Mouse (Mus musculus) midbrain, embryonic 11.5 days (tissue): Measurements from ENCODE around the gene 9130023H24Rik. TPM values are rescaled to one million over a fixed set of nuclear protein-coding genes. Genes with fewer than 3 reads are reported as not detected.
A peak's percentile ranks its signal among the peaks of the same experiment; 100 is the strongest.

Experiments used
- ATAC-seq: fragments of 200-750 bp; cut with Nextera tagmentation; 2 replicates; pipeline ENCODE4 v1.8.0; 2017; ENCODE audit warnings: moderate TSS enrichment, moderate library complexity; ENCODE audit not compliant: low FRiP score
- DNase-seq: peaks from one replicate; pipeline ENCODE4 v3.0.0; 2015; ENCODE audit warnings: low spot score; ENCODE audit errors: missing footprints
- H3K27ac ChIP-seq: fragments of 300-500 bp; sonication (generic); 2 replicates; pipeline ENCODE4 v1.5.1; 2014; ENCODE audit warnings: low read depth, low read length
- H3K27me3 ChIP-seq: fragments of 300-500 bp; sonication (generic); 2 replicates; pipeline ENCODE4 v1.6.1; 2014; ENCODE audit warnings: mild to moderate bottlenecking, low read length, moderate library complexity, mixed read lengths; ENCODE audit not compliant: control insufficient read depth, insufficient read depth
- H3K36me3 ChIP-seq: fragments of 300-500 bp; sonication (generic); 2 replicates; pipeline ENCODE4 v1.6.1; 2014; ENCODE audit warnings: mild to moderate bottlenecking, low read length, moderate library complexity, mixed read lengths; ENCODE audit not compliant: control insufficient read depth, insufficient read depth
- H3K4me1 ChIP-seq: fragments of 300-500 bp; sonication (generic); 2 replicates; pipeline ENCODE4 v1.6.1; 2014; ENCODE audit warnings: low read length; ENCODE audit not compliant: control insufficient read depth, insufficient read depth
- H3K4me2 ChIP-seq: fragments of 300-500 bp; sonication (generic); 2 replicates; pipeline ENCODE4 v1.6.1; 2014; ENCODE audit warnings: mild to moderate bottlenecking, moderate library complexity
- H3K4me3 ChIP-seq: fragments of 300-500 bp; sonication (generic); 2 replicates; pipeline ENCODE4 v1.5.1; 2014; ENCODE audit warnings: low read depth, low read length
- H3K9ac ChIP-seq: fragments of 300-500 bp; sonication (generic); 2 replicates; pipeline ENCODE4 v1.6.1; 2014; ENCODE audit warnings: low read length
- H3K9me3 ChIP-seq: fragments of 300-500 bp; sonication (generic); 2 replicates; pipeline ENCODE4 v1.6.1; 2016; ENCODE audit warnings: low read length; ENCODE audit not compliant: control insufficient read depth
- WGBS: fragments of 180-500 bp; shearing (Covaris S2); extraction: QIAGEN DNeasy Blood & Tissue Kit; methylation state at CpG from one replicate; pipeline ENCODE4 v1.1.7; 2014; 5-methylcytosine and 5-hydroxymethylcytosine counted together
- polyA plus RNA-seq: library from polyadenylated mRNA; unstranded; fragments of >200 nt; fragmentation: Nextera tagmentation; extraction: Ambion mirVana; gene quantifications from 2 replicates; pipeline ENCODE4 v1.2.1, GENCODE M21; 2014

9130023H24Rik gene
- 13.7 and 14.2 TPM in 2 replicates for polyA plus RNA-seq

DNA sequence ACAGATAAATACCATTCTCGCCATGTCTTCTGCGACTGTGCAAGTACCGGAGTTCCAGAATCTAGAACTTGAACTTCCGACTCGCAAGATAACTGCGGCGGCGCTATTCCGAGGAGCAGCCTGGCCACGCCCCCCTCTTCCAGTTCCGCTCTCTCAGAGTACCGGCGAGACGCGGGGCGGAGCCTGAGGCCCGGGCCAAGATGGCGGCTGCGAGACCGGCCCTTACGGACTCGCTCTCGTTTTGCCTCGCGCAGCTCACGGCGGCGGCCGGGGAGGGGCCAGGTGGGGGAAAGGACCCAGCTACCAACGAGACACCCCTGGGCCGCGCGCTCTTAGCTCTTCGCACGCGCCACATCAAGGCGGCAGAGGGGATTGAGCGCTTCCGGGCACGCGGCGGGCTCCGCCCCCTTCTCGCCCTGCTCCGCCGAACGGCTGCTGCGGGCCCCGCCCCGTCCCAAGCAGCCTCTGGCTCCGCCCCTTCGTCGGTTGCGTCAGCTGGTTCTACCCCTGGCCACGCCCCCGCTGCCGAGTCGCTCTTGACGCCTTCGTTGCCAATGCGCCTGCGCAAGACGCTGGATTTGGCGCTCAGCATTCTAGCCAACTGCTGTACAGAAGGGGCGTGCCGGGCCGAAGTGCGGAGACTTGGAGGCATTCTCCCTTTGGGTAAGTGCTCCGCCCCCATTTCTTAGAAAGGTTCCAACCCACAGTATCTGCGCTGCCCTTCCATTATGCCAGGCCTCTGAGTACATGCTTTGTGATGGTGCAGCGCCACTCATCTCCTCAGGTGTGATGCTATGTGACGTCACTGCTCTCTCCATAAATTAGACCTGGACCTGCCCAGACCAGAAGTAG lies at the start of gene 9130023H24Rik:
TSS of gene 9130023H24Rik (minus strand) at position 105 of the 852 bp plus-strand sequence.
- Histone ChIP-seq H3K9me3 (no peaks in the 10 kb centered on the region), H3K27ac (peak within 1 kb of the TSS; percentile 91), H3K4me1 (0 out of 2 replicates have a peak, but pooled peaks cover 3% of the 10 kb centered on the region), H3K27me3 (no peaks in the 10 kb centered on the region), H3K4me3 (peak within 1 kb of the TSS; percentile 72), H3K9ac (peak within 1 kb of the TSS; percentile 85), H3K36me3 (peaks cover 6% of the 10 kb centered on the region; the same call in 1 of the 2 replicates), H3K4me2 (peak within 1 kb of the TSS; percentile 89)
- ATAC-seq (peak; percentile 93), DNase-seq (peak; percentile 100)
- under 1% methylated on average over 72 of the region's 72 CpGs for WGBS

DNA sequence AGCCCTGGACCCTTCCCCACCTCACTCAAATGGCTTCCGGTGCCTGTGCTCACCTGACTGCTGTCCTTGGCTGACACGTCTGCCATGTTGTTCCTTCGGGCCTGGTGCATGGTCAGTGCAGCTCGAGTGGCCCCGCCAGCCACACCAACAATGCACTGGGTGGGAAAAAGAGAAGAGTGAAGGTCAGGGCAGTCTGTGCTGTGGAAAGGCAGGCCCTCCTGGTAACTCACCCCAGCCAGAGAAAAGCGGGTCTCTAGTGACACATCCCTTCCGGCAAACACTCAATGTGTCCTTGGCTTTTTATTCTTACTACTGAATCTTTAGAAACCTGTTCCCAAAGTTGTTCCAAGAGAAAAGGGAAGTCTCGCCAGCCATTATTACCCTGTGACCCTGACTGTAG lies 47.2 kb upstream of the 9130023H24Rik start:
- 90% methylated on average over 8 of the region's 8 CpGs for WGBS

DNA sequence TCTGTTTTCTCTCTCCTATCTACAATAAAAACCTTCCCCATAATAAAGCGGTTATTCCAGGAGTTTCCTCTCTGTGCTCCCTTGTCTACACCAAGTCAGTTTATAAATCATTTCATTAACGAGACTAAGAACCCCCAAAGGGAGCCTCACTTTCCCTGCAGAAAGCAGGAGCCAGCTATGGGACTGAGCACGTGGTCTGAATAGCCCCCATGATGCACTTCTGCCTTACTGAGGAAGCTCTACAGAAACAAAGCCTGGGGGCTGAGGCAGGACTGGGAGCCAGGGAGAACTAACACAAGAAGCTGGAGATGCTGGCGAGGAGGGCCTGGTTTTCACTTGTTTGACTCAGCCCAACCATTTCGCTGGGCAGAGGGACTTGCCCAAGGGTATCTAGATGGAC lies 46.2 kb upstream of the 9130023H24Rik start:
- WGBS = 56% methylated on average over 5 of the region's 5 CpGs
- no peak overlapping the region for H3K4me2 ChIP-seq
- H3K9me3 ChIP-seq = no peaks in the 10 kb centered on the region
- H3K27ac ChIP-seq = no peak overlapping the region
- no peak for DNase-seq
- no peak for ATAC-seq
- no peak overlapping the region for H3K9ac ChIP-seq
- peaks cover 16% of the 10 kb centered on the region for H3K4me1 ChIP-seq
- no peaks in the 10 kb centered on the region for H3K36me3 ChIP-seq
- peaks cover 13% of the 10 kb centered on the region for H3K27me3 ChIP-seq
- H3K4me3 ChIP-seq = no peak overlapping the region

More for the DNA sequence above, 47.2 kb upstream of the 9130023H24Rik start:
- Histone ChIP-seq H3K4me1 (peaks cover 17% of the 10 kb centered on the region), H3K27me3 (peaks cover 11% of the 10 kb centered on the region), H3K9me3 (no peaks in the 10 kb centered on the region), H3K4me3 (no peak overlapping the region), H3K27ac (no peak overlapping the region), H3K4me2 (no peak overlapping the region), H3K36me3 (no peaks in the 10 kb centered on the region), H3K9ac (no peak overlapping the region)
- ATAC-seq (no peak), DNase-seq (no peak)

DNA sequence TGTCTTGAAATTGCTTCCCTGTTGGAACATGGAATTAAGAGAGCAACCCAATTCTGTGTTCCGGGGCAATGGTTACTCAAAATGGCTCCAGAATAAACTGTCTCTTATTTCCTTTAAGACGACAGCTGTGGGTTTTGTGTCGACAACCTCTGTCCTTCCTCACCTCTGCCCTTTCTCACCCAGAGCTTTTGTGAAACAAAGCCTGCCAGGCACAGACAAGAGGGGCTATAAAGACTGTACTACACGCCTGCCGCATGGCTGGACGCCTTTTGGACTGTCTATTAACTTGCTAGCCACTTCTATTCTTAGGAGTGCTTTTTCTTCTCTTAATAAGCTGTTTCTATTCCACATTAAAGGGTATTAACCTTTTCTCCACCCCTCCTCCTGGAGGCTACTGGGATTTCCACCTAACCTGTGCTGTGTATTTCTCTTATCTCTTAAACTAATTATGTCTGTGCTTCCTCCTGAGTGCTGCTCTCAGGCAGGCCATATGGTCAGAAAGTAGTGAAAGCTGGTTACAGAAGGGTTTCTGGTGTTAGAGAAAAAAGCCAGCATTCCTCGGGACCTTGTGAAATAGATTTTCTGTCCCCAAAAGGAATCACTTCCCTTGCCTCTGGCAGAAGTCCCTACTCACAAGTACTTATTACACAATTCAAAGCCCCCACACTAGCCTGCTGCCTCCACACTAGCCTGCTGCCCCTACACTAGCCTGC lies 44.9 kb upstream of the 9130023H24Rik start:
- H3K27me3 ChIP-seq = peaks cover 13% of the 10 kb centered on the region
- 0 out of 2 replicates have a peak overlapping the region, but pooled peaks have one; percentile 30 for H3K9ac ChIP-seq
- H3K4me1 ChIP-seq = peaks cover 10% of the 10 kb centered on the region
- H3K9me3 ChIP-seq = no peaks in the 10 kb centered on the region
- peak overlapping the region; percentile 54; the same call in 1 of the 2 replicates for H3K27ac ChIP-seq
- H3K36me3 ChIP-seq = no peaks in the 10 kb centered on the region
- no peak overlapping the region for H3K4me3 ChIP-seq
- 5% methylated on average over 7 of the region's 7 CpGs for WGBS
- 0 out of 2 replicates have a peak, but pooled peaks have one; percentile 46 for ATAC-seq
- DNase-seq = peak; percentile 89
- no peak overlapping the region for H3K4me2 ChIP-seq

DNA sequence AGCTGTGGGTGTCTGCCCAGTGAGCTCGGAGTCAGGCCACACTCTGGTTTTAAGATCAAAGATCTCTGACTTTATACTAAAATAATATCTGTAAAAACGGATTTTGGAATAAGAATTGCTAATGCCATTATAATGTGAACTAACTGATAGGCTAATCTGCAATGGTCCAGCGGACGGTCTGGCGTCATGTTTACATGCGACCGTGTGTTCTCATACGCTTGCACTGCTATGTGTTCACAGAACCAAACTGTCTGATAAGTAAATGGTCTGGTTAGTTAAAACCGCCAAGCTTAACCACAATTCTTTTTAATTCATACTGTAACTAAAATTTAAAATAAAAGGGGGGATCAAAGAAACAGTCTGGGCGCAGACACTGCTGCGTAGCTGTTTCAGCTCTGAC lies 43.9 kb upstream of the 9130023H24Rik start:
- Histone ChIP-seq H3K4me1 (peaks cover 12% of the 10 kb centered on the region), H3K27me3 (peaks cover 13% of the 10 kb centered on the region), H3K4me2 (no peak overlapping the region), H3K36me3 (no peaks in the 10 kb centered on the region), H3K9ac (no peak overlapping the region), H3K4me3 (no peak overlapping the region), H3K9me3 (no peaks in the 10 kb centered on the region), H3K27ac (no peak overlapping the region)
- 74% methylated on average over 11 of the region's 11 CpGs for WGBS
- ATAC-seq (no peak), DNase-seq (no peak)

DNA sequence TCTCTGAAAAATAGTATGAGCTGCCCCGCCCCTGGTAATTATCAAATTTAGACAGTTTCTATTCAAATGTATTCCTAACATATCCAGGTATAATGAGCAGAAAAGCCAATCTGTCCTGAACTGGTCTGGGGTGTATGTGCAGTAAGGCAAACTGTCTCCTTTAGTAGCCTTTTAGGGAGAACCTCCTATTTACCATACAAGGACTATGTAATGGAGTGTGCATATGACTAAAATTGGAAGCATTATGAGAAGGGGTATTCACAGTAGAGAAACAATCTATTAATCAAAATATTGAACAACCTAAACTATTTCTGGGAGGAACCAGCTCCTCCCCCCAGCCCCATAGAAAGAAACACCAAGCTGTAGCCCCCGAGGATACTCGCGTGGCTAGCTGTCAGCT lies 41.9 kb upstream of the 9130023H24Rik start:
- no peak for ATAC-seq
- Histone ChIP-seq H3K4me1 (peaks cover 12% of the 10 kb centered on the region), H3K4me2 (no peak overlapping the region), H3K27me3 (peaks cover 11% of the 10 kb centered on the region), H3K4me3 (no peak overlapping the region), H3K9me3 (no peaks in the 10 kb centered on the region), H3K9ac (no peak overlapping the region), H3K27ac (no peak overlapping the region), H3K36me3 (no peaks in the 10 kb centered on the region; the same call in 1 of the 2 replicates)
- 79% methylated on average over 4 of the region's 4 CpGs for WGBS
- DNase-seq = no peak

DNA sequence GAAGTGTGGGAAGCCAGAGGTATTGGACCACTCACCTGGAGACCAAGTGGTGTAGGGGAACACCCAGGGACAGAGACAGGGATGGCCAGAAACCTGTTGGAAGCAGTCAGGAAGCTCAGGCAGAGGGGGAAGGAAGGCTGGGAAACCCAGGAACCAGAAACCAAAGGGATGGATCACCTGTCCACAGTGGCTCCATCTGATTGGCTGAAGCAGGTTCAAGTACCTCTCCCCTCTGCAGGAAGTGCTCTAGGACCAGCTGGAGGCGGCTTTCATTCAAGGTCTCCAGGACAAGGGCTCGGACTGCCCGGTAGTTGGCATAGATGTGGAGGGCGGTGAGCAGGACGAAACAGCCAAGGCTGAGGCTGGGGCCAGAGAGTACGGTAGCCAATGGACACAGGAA lies 38.2 kb upstream of the 9130023H24Rik start:
- no peaks in the 10 kb centered on the region for H3K9me3 ChIP-seq
- H3K27ac ChIP-seq = no peak overlapping the region
- no peak overlapping the region for H3K4me3 ChIP-seq
- H3K27me3 ChIP-seq = peaks cover 7% of the 10 kb centered on the region; the same call in 1 of the 2 replicates
- 93% methylated on average over 6 of the region's 6 CpGs for WGBS
- no peak overlapping the region for H3K9ac ChIP-seq
- H3K4me2 ChIP-seq = no peak overlapping the region
- H3K4me1 ChIP-seq = peaks cover 5% of the 10 kb centered on the region; the same call in 1 of the 2 replicates
- DNase-seq (no peak), ATAC-seq (no peak)
- peaks cover 6% of the 10 kb centered on the region for H3K36me3 ChIP-seq

DNA sequence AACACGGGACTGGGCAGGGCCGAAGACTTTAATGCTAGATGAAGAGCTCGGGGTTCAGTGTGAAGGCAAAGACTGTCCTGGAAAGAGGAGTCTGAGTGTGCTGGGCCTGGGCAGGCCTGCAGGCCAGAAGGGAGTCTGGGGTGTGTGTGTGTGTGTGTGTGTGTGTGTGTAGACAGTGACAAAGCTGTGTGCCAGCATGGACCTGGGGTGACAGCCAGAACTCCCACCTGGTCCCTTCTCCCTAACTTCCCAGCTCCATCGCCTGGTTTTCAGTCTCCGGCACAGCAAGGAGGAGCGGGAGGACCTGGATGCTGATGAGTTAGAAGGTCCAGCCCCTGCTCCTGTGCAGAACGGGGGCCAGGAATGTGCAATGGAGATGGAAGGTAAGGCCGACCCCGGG lies 33.7 kb upstream of the 9130023H24Rik start:
- WGBS = 93% methylated on average over 9 of the region's 9 CpGs
- H3K4me3 ChIP-seq = no peak overlapping the region
- peaks cover 6% of the 10 kb centered on the region for H3K36me3 ChIP-seq
- H3K4me2 ChIP-seq = no peak overlapping the region
- ATAC-seq (no peak), DNase-seq (no peak)
- H3K27me3 ChIP-seq = no peaks in the 10 kb centered on the region
- no peak overlapping the region for H3K27ac ChIP-seq
- no peak overlapping the region for H3K9ac ChIP-seq
- H3K9me3 ChIP-seq = no peaks in the 10 kb centered on the region
- H3K4me1 ChIP-seq = no peaks in the 10 kb centered on the region

DNA sequence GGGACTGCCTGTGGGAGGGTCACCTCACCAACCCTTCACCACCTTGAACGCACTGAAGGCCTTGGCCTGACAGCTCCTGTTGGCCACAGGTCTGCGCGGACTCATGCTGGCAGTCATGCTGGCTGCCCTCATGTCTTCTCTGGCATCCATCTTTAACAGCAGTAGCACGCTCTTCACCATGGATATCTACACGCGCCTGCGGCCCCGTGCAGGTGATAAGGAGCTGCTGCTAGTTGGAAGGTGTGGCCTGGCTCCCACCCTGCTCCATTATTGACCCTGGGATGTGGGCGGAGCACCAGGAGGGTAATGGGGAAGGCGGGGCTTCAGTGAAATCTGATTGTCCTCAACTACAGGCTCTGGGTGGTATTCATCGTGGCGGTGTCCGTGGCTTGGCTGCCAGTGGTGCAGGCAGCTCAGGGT lies 32.6 kb upstream of the 9130023H24Rik start:
- 62% methylated on average over 13 of the region's 13 CpGs for WGBS
- peaks cover 6% of the 10 kb centered on the region for H3K36me3 ChIP-seq
- H3K9me3 ChIP-seq = no peaks in the 10 kb centered on the region
- H3K4me2 ChIP-seq = no peak overlapping the region
- no peak overlapping the region for H3K9ac ChIP-seq
- no peaks in the 10 kb centered on the region for H3K4me1 ChIP-seq
- DNase-seq (peak; percentile 79), ATAC-seq (peak; percentile 58; the same call in 1 of the 2 replicates)
- no peaks in the 10 kb centered on the region for H3K27me3 ChIP-seq
- no peak overlapping the region for H3K27ac ChIP-seq
- no peak overlapping the region for H3K4me3 ChIP-seq
